Mouse (Mus musculus): ENCODE data around the gene Ppfibp2. TPM values are rescaled to one million over a fixed set of nuclear protein-coding genes. Genes with fewer than 3 reads are reported as not detected.

The Ppfibp2 gene
- polyA plus RNA-seq, 1 experiment from 2014 or later, result 17.5 TPM

DNA sequence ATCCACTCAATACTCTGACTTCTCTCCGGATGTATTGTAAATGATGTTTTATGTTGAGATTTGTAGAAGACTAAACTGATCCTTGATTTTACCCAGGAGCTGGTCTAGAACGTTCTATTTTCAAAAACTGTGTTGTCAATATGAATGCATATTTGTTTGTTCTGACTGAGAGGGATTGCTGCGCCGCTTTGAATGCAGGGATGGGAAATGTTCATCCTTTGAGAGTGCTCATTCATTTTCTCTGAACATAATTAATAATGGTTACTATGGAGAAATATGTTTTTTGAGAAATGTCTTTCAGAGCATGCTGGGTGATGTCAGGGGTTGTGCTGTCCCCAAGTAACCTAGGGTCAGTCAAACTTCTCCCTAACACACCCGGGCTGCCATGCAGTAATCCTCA is 102.1 kb downstream of the Ppfibp2 start:
- ATAC-seq (no peak), DNase-seq (ENCODE audit: low spot score) (no peak)
- TF ChIP-seq CTCF (IDR thresholded peaks at IDR 0.05), result no peak
- no peak for TF ChIP-seq EP300 (IDR thresholded peaks at IDR 0.05)
- H3K27me3 ChIP-seq (replicated peaks; ENCODE audit: insufficient read depth, low read length), result no peaks in the 10 kb centered on the region
- WGBS, result 87% methylated on average over 5 of the region's 5 CpGs
- no peak overlapping the region for H3K4me3 ChIP-seq (ENCODE audit: low read depth, low read length)
- no peak overlapping the region for H3K9ac ChIP-seq (replicated peaks; ENCODE audit: low read depth)
- no peaks in the 10 kb centered on the region for H3K9me3 ChIP-seq (ENCODE audit: low read length)
- no peaks in the 10 kb centered on the region for H3K4me1 ChIP-seq (ENCODE audit: insufficient read depth, low read depth, low read length)
- H3K4me2 ChIP-seq (replicated peaks; ENCODE audit: low read depth, low read length), result no peak overlapping the region
- H3K36me3 ChIP-seq (ENCODE audit: insufficient read depth, low read length), result no peaks in the 10 kb centered on the region
- no peak overlapping the region for H3K27ac ChIP-seq (ENCODE audit: low read length)

DNA sequence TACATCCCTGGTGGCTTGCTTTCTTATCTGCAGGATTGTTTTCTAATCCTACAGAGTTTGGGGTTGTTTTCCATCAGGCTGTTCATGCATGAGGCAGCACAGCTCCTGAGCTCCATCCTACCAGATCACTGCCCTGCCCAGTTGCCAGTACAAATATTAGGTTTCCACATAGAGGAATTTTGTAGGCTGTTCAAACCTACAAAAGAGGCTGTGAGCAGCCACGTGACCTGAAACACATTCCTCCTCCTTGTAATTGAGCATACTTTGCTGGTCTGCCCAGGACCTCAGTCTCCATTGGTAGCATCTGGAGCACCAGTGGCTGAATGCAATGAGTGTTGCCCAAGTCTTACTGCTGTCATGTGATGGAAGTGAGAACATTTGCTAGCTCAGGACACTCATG is 104.9 kb downstream of the Ppfibp2 start:
- peak; percentile 88 for DNase-seq (ENCODE audit: low spot score)
- H3K27ac ChIP-seq (ENCODE audit: low read length), result peak overlapping the region; percentile 59
- no peak overlapping the region for H3K9ac ChIP-seq (replicated peaks; ENCODE audit: low read depth)
- H3K9me3 ChIP-seq (ENCODE audit: low read length), result no peaks in the 10 kb centered on the region
- no peaks in the 10 kb centered on the region; the same call in 1 of the 2 replicates for H3K4me1 ChIP-seq (ENCODE audit: insufficient read depth, low read depth, low read length)
- H3K4me3 ChIP-seq (ENCODE audit: low read depth, low read length), result no peak overlapping the region
- H3K27me3 ChIP-seq (replicated peaks; ENCODE audit: insufficient read depth, low read length), result no peaks in the 10 kb centered on the region
- TF ChIP-seq CTCF (IDR thresholded peaks at IDR 0.05) (no peak), EP300 (IDR thresholded peaks at IDR 0.05) (peak; percentile 78)
- WGBS, result 49% methylated on average over 1 of the region's 1 CpGs
- ATAC-seq, result peak; percentile 94
- no peak overlapping the region for H3K4me2 ChIP-seq (replicated peaks; ENCODE audit: low read depth, low read length)
- H3K36me3 ChIP-seq (ENCODE audit: insufficient read depth, low read length), result no peaks in the 10 kb centered on the region

DNA sequence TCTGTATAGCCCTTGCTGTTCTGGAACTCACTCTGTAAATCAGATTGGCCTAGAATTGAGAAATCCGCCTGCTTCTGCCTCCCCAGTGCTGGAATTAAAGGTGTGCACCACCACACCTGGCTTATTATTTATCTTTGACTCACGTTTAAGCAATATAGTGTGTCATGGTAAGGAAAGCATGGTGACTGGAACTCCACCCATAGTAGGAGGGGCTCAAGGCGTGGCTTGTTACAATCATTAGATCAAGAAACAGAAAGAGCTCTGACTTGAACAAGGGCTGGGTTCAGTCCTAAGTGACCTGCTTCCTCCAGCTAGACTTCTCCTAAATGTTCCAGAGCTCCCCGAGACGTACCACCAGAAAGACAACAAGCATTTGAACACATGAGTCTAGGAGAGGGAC is 105.6 kb downstream of the Ppfibp2 start:
- DNase-seq (ENCODE audit: low spot score), result no peak
- no peaks in the 10 kb centered on the region for H3K27me3 ChIP-seq (replicated peaks; ENCODE audit: insufficient read depth, low read length)
- peak overlapping the region; percentile 34; the same call in 1 of the 2 replicates for H3K27ac ChIP-seq (ENCODE audit: low read length)
- no peaks in the 10 kb centered on the region; the same call in 1 of the 2 replicates for H3K4me1 ChIP-seq (ENCODE audit: insufficient read depth, low read depth, low read length)
- no peaks in the 10 kb centered on the region for H3K9me3 ChIP-seq (ENCODE audit: low read length)
- H3K4me2 ChIP-seq (replicated peaks; ENCODE audit: low read depth, low read length), result no peak overlapping the region
- 81% methylated on average over 5 of the region's 5 CpGs for WGBS
- no peak for ATAC-seq
- H3K36me3 ChIP-seq (ENCODE audit: insufficient read depth, low read length), result no peaks in the 10 kb centered on the region
- no peak overlapping the region for H3K4me3 ChIP-seq (ENCODE audit: low read depth, low read length)
- TF ChIP-seq EP300 (IDR thresholded peaks at IDR 0.05) (no peak), CTCF (IDR thresholded peaks at IDR 0.05) (no peak)
- H3K9ac ChIP-seq (replicated peaks; ENCODE audit: low read depth), result no peak overlapping the region

DNA sequence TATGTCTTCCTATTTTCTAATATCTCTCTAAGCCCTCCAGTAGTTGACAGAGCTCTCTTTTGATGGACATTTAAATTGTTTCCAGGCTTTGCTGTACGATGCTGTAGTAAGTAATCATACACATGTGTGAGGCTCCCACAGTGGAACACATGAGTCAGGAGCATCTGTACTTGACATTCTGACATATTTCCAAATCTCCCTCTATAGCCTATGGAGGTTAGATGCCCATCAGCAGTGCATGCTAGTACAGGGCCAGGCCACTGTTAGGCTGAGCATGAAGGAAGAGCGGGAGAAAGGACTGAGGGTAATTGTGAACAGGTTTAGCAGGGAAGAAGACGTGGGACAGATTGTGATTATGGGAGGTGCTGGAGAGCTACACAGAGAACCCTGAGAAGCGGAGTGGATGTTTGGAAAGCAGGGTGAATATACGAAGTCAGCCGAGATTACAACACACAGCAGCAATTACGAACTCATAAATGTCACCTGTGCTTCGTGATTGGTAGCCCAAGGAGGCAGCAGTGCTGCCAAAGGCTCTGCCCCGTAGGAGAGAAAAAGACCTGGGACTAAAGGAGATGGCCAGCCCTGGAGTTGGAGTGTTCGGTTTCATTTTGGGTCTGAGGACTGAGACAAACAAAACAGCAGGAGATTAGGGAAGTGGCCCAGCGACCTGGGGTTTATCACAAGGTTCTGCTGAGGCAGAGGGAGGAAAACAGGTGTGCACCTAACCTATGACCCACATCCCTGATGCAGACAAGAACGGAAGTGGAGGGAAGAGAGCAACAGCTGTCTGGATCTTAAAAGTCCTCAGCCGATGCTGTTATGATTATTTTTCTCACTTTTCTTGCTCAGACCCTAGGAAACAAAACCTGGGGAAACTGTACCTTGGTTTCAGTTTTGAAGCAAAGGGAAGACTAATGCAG is 107.7 kb downstream of the Ppfibp2 start:
- WGBS, result 45% methylated on average over 13 of the region's 13 CpGs
- H3K4me1 ChIP-seq (ENCODE audit: insufficient read depth, low read depth, low read length), result no peaks in the 10 kb centered on the region; the same call in 1 of the 2 replicates
- H3K9me3 ChIP-seq (ENCODE audit: low read length), result no peaks in the 10 kb centered on the region
- H3K27me3 ChIP-seq (replicated peaks; ENCODE audit: insufficient read depth, low read length), result no peaks in the 10 kb centered on the region
- no peak for TF ChIP-seq EP300 (IDR thresholded peaks at IDR 0.05)
- no peak for TF ChIP-seq CTCF (IDR thresholded peaks at IDR 0.05)
- no peaks in the 10 kb centered on the region for H3K36me3 ChIP-seq (ENCODE audit: insufficient read depth, low read length)
- H3K4me3 ChIP-seq (ENCODE audit: low read depth, low read length), result no peak overlapping the region
- ATAC-seq, result peak; percentile 3; the same call in 1 of the 2 replicates
- DNase-seq (ENCODE audit: low spot score), result no peak
- no peak overlapping the region for H3K9ac ChIP-seq (replicated peaks; ENCODE audit: low read depth)
- H3K4me2 ChIP-seq (replicated peaks; ENCODE audit: low read depth, low read length), result no peak overlapping the region
- peak overlapping the region; percentile 47; the same call in 1 of the 2 replicates for H3K27ac ChIP-seq (ENCODE audit: low read length)

DNA sequence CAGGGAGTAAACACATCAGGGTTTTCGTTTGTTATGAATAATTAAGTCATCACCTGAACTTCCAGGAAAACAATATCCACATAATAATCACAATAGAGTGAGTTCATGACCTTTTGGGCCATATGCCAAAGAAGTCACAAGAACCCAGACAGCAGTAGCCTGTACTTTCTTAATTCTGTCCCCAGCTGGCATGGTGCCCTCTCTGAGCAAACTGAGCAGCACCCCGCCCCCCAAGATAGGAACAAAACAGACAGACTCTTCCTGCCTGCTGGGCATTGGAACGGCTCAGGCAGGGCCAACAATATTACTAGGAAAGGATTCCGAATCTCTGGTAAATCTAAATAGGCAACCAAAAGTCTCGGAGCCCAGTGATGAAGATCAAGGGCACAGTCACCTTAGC is 110.9 kb downstream of the Ppfibp2 start:
- WGBS, result 49% methylated on average over 5 of the region's 5 CpGs
- peak; percentile 48 for DNase-seq (ENCODE audit: low spot score)
- peaks cover 3% of the 10 kb centered on the region; the same call in 1 of the 2 replicates for H3K36me3 ChIP-seq (ENCODE audit: insufficient read depth, low read length)
- H3K4me1 ChIP-seq (ENCODE audit: insufficient read depth, low read depth, low read length), result no peaks in the 10 kb centered on the region; the same call in 1 of the 2 replicates
- H3K27ac ChIP-seq (ENCODE audit: low read length), result no peak overlapping the region
- no peak overlapping the region for H3K4me2 ChIP-seq (replicated peaks; ENCODE audit: low read depth, low read length)
- ATAC-seq, result no peak
- H3K9me3 ChIP-seq (ENCODE audit: low read length), result no peaks in the 10 kb centered on the region
- H3K4me3 ChIP-seq (ENCODE audit: low read depth, low read length), result no peak overlapping the region
- H3K9ac ChIP-seq (replicated peaks; ENCODE audit: low read depth), result no peak overlapping the region
- TF ChIP-seq CTCF (IDR thresholded peaks at IDR 0.05) (no peak), EP300 (IDR thresholded peaks at IDR 0.05) (no peak)
- H3K27me3 ChIP-seq (replicated peaks; ENCODE audit: insufficient read depth, low read length), result no peaks in the 10 kb centered on the region

DNA sequence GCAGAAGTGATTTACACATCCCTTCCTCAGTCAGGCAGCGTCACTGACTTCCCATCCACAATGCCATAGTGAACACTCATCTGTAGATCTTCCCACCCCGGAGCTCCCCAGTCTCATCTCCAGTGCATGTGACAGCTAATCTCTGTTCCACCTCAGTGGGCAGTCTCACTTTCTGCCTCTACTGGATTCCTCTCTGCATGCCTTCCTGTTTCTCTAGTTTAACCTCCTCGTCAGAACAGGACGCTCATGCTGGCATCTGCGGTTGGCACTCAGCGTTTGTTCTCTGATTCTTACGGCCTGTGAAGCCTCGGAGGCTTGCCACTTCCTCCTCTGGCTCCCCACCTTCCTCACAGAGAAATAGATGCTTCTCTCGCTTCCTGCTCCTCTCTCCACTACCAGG is 112.6 kb downstream of the Ppfibp2 start:
- ATAC-seq, result no peak
- no peaks in the 10 kb centered on the region for H3K27me3 ChIP-seq (replicated peaks; ENCODE audit: insufficient read depth, low read length)
- no peaks in the 10 kb centered on the region for H3K9me3 ChIP-seq (ENCODE audit: low read length)
- peak overlapping the region; percentile 29; the same call in 1 of the 2 replicates for H3K27ac ChIP-seq (ENCODE audit: low read length)
- no peak overlapping the region for H3K9ac ChIP-seq (replicated peaks; ENCODE audit: low read depth)
- no peak overlapping the region for H3K4me3 ChIP-seq (ENCODE audit: low read depth, low read length)
- H3K4me1 ChIP-seq (ENCODE audit: insufficient read depth, low read depth, low read length), result no peaks in the 10 kb centered on the region; the same call in 1 of the 2 replicates
- WGBS, result 30% methylated on average over 9 of the region's 9 CpGs
- peaks cover 6% of the 10 kb centered on the region; the same call in 1 of the 2 replicates for H3K36me3 ChIP-seq (ENCODE audit: insufficient read depth, low read length)
- DNase-seq (ENCODE audit: low spot score), result peak; percentile 34
- TF ChIP-seq CTCF (IDR thresholded peaks at IDR 0.05) (no peak), EP300 (IDR thresholded peaks at IDR 0.05) (no peak)
- no peak overlapping the region for H3K4me2 ChIP-seq (replicated peaks; ENCODE audit: low read depth, low read length)

Data from lung, postnatal 0 days (tissue).